Mouse (Mus musculus): ENCODE data around the gene Klk12. TPM values are rescaled to one million over a fixed set of nuclear protein-coding genes. Genes with fewer than 3 reads are reported as not detected.

Klk12 gene
- polyA plus RNA-seq (2015; fragmentation: Nextera tagmentation; extraction: Ambion mirVana), result not detected in 2 replicates

DNA sequence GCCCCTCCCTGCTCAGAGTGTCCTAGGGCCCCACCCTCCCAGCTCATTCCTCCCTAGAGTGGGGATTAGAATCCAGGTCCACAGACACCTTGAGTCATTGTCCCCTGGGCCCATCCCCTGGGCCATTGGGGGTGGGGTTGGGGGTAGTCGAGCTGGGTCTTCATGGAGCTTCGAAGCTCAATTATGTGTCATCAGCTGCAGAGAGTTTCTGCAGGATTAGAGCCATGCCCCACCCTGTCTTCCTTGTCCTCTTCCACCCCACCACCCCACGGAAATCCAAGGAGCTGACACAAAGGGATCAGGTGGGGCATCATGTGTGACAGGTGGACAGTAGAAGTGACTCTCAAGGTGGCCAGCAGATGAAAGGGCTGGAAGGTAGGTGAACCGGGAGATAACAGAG lies at the start of gene Klk12:
TSS of gene Klk12 (plus strand) at position 301 of the 400 bp plus-strand sequence.
- H3K27ac ChIP-seq, result no peak within 1 kb of the TSS
- 79% methylated on average over 4 of the region's 4 CpGs for WGBS
- ATAC-seq (replicated peaks; ENCODE audit: low FRiP score), result no peak
- no peaks in the 10 kb centered on the region for H3K27me3 ChIP-seq
- H3K4me2 ChIP-seq, result no peak within 1 kb of the TSS
- H3K9me3 ChIP-seq (replicated peaks), result no peaks in the 10 kb centered on the region
- no peak within 1 kb of the TSS for H3K4me3 ChIP-seq (replicated peaks)
- no peak within 1 kb of the TSS for H3K9ac ChIP-seq
- H3K4me1 ChIP-seq, result no peaks in the 10 kb centered on the region
- no peaks in the 10 kb centered on the region for H3K36me3 ChIP-seq

DNA sequence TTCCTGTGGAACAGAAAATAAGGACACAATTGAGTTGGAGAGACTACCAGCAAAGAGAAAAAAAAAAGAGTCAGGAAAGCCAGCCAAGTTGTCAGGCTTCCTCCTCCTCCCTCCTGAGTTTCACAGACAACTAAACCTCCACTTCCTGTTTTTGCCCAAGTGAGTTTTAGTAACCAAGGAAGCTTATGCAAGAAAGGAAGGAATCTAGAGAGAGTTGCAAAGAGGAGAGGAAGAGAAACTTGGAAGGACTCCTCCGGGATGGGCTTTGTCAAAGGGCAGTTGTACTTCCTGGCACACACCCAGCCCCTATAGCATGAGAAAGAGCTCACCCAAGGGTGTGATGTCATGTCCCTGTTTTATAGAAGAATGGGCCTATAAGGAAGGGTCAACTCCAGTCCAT lies 20.9 kb upstream of the Klk12 start:
- no peak overlapping the region for H3K4me3 ChIP-seq (replicated peaks)
- no peak overlapping the region for H3K9ac ChIP-seq
- H3K36me3 ChIP-seq, result no peaks in the 10 kb centered on the region
- no peak overlapping the region for H3K4me2 ChIP-seq
- H3K4me1 ChIP-seq, result no peaks in the 10 kb centered on the region
- no peak overlapping the region for H3K27ac ChIP-seq
- no peaks in the 10 kb centered on the region for H3K27me3 ChIP-seq
- H3K9me3 ChIP-seq (replicated peaks), result no peaks in the 10 kb centered on the region
- 71% methylated on average over 1 of the region's 1 CpGs for WGBS
- ATAC-seq (replicated peaks; ENCODE audit: low FRiP score), result no peak

DNA sequence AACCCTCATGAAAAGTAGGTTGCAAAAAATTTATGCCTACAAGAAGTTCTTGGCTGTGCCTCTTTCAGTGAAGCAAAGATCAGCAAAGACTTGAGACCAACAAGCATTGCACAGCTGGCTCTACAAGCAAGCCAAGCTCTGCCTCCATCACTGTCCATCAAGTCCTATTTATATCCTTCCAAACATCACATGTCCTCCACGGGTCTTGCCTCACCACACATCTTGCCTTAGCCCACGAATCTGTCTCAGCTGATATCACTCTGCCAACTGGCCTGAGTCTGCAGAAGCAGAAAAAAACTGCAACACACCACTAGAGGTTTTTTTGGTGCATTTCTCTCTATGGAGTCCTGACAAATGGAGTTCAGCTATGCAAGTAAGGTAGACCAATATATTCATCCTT lies 15.9 kb upstream of the Klk12 start:
- Histone ChIP-seq H3K4me1 (no peaks in the 10 kb centered on the region), H3K4me3 (replicated peaks) (no peak overlapping the region), H3K27me3 (no peaks in the 10 kb centered on the region), H3K9me3 (replicated peaks) (no peaks in the 10 kb centered on the region), H3K9ac (no peak overlapping the region), H3K36me3 (no peaks in the 10 kb centered on the region), H3K4me2 (no peak overlapping the region), H3K27ac (no peak overlapping the region)
- 62% methylated on average over 2 of the region's 2 CpGs for WGBS
- no peak for ATAC-seq (replicated peaks; ENCODE audit: low FRiP score)

DNA sequence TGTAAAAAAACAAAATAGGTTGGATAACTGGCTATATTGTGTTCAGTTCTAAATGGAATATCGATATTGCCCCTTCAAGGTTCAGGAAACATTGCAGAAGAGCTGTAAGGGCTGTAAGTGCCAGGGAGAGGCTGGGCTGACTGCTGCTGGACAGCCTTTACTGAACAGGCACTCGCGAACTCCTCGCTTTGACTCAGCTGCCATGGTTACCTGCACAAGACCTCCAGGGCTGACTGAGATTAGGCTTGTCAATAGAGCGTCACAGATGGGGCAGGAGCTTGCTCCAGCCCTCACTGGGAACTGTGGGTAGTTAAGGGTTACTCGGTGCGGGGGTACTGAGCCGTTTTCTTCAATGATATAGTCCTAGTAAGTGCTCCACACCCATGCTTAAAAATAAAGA lies 2.2 kb upstream of the Klk12 start:
- no peaks in the 10 kb centered on the region for H3K9me3 ChIP-seq (replicated peaks)
- WGBS, result 54% methylated on average over 8 of the region's 8 CpGs
- no peaks in the 10 kb centered on the region for H3K4me1 ChIP-seq
- no peak for ATAC-seq (replicated peaks; ENCODE audit: low FRiP score)
- H3K4me2 ChIP-seq, result no peak overlapping the region
- H3K27me3 ChIP-seq, result no peaks in the 10 kb centered on the region
- H3K36me3 ChIP-seq, result no peaks in the 10 kb centered on the region
- H3K9ac ChIP-seq, result no peak overlapping the region
- H3K4me3 ChIP-seq (replicated peaks), result no peak overlapping the region
- no peak overlapping the region for H3K27ac ChIP-seq

DNA sequence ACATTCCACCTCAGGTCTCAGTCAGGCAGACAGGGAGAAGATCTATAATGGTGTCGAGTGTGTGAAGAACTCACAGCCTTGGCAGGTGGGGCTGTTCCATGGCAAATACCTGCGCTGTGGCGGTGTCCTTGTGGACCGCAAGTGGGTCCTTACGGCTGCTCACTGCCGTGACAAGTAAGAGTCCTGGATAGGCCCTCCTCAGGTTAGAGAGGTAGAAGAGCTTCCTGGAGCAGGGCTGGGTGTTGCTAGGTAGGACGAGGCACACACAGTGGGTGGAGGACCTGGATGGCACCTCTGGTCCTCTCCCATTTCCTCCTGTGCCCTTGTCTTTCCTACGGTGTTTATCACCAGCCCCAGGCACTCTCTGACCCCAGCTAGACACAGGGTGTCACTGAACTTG lies 939 bp downstream of the Klk12 start:
- WGBS, result 87% methylated on average over 8 of the region's 8 CpGs

DNA sequence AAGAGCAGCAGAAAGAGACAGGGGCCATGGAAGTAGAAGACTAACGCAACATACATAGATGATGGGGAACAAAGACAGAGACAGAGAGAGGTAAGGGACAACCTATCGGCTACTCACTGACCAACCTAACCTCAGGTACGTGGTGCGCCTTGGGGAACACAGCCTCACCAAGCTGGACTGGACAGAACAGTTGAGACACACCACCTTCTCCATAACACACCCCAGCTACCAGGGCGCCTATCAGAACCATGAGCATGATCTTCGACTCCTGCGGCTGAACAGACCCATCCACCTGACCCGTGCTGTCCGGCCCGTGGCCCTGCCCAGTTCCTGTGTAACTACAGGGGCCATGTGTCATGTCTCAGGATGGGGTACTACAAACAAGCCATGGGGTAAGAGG lies 2.0 kb downstream of the Klk12 start:
- 0 out of 2 replicates have a peak, but pooled peaks cover 2% of the 10 kb centered on the region for H3K4me1 ChIP-seq
- no peak overlapping the region for H3K27ac ChIP-seq
- no peaks in the 10 kb centered on the region for H3K9me3 ChIP-seq (replicated peaks)
- H3K4me2 ChIP-seq, result no peak overlapping the region
- no peak overlapping the region for H3K4me3 ChIP-seq (replicated peaks)
- H3K9ac ChIP-seq, result no peak overlapping the region
- ATAC-seq (replicated peaks; ENCODE audit: low FRiP score), result no peak
- H3K27me3 ChIP-seq, result no peaks in the 10 kb centered on the region
- WGBS, result 98% methylated on average over 10 of the region's 10 CpGs
- H3K36me3 ChIP-seq, result no peaks in the 10 kb centered on the region

More for the DNA sequence above, 939 bp downstream of the Klk12 start:
- H3K9me3 ChIP-seq (replicated peaks), result no peaks in the 10 kb centered on the region
- H3K4me2 ChIP-seq, result no peak overlapping the region
- H3K4me1 ChIP-seq, result no peaks in the 10 kb centered on the region
- no peak overlapping the region for H3K4me3 ChIP-seq (replicated peaks)
- H3K9ac ChIP-seq, result no peak overlapping the region
- no peaks in the 10 kb centered on the region for H3K36me3 ChIP-seq
- ATAC-seq (replicated peaks; ENCODE audit: low FRiP score), result no peak
- H3K27me3 ChIP-seq, result no peaks in the 10 kb centered on the region
- no peak overlapping the region for H3K27ac ChIP-seq

DNA sequence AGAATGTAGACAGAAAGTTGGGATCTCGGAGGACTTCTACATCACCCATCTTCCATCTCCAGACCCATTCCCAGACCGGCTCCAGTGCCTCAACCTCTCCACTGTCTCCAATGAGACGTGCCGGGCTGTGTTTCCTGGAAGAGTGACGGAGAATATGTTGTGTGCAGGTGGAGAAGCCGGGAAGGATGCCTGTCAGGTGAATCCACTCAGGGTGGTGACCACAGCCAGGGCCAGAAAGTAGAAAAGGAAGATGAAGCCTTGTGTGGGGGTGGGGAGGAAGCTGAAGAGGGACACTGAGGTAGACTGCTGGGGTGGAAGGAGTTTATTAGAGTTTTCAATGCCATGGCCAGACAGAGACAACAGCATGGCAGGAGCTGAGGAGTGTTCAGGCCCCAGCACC lies 3.2 kb downstream of the Klk12 start:
- ATAC-seq (replicated peaks; ENCODE audit: low FRiP score), result no peak
- H3K4me3 ChIP-seq (replicated peaks), result no peak overlapping the region
- H3K4me1 ChIP-seq, result 0 out of 2 replicates have a peak, but pooled peaks cover 2% of the 10 kb centered on the region
- H3K36me3 ChIP-seq, result no peaks in the 10 kb centered on the region
- no peaks in the 10 kb centered on the region for H3K27me3 ChIP-seq
- H3K27ac ChIP-seq, result no peak overlapping the region
- no peaks in the 10 kb centered on the region for H3K9me3 ChIP-seq (replicated peaks)
- no peak overlapping the region for H3K4me2 ChIP-seq
- WGBS, result 86% methylated on average over 6 of the region's 6 CpGs
- H3K9ac ChIP-seq, result no peak overlapping the region

DNA sequence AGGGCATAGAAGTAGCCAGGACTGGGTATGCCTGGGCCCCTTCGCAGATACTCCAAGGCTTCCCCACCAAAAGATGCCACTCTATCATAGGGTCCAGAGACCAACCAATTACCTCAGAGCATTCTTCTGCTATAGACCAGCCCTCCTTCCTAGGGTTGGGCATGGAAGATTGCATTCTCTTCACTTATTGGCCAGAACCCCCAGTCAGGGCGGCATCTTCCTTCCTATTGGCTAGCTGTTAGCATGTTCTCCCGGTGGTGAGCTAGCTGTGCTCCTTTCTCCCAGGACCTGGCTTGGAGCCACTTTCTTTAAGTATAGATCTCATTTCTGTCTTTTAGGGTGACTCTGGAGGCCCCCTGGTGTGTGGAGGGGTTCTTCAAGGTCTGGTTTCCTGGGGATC lies 4.2 kb downstream of the Klk12 start:
- Histone ChIP-seq H3K4me1 (0 out of 2 replicates have a peak, but pooled peaks cover 2% of the 10 kb centered on the region), H3K4me2 (no peak overlapping the region), H3K36me3 (no peaks in the 10 kb centered on the region), H3K4me3 (replicated peaks) (no peak overlapping the region), H3K9me3 (replicated peaks) (no peaks in the 10 kb centered on the region), H3K9ac (no peak overlapping the region), H3K27me3 (no peaks in the 10 kb centered on the region), H3K27ac (no peak overlapping the region)
- ATAC-seq (replicated peaks; ENCODE audit: low FRiP score), result no peak
- WGBS, result 81% methylated on average over 3 of the region's 3 CpGs

DNA sequence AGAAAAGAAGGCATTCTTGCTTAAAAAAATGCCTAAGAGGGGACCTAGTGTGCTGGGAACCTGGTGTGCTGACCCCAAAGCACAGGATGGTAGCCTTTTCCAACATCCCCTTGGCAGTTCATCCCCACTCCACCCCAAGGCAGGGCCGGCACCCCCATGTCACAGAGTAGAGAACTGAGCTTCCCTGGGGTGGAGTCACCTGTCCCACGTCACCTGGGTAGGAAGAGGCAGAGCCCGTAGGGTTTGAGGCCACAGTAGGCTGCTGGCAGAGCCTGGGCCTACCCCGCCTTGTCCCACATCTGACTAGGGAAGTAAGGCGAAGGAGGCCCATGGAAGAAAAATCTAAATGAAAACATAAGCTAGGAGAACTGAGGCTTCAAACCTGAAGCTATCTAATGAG lies 5.7 kb downstream of the Klk12 start, which contains the start of gene Klk11:
TSS of gene Klk11 (plus strand) at position 241 of the 400 bp plus-strand sequence.
- H3K36me3 ChIP-seq, result no peaks in the 10 kb centered on the region
- no peak for ATAC-seq (replicated peaks; ENCODE audit: low FRiP score)
- no peak within 1 kb of the TSS for H3K9ac ChIP-seq
- H3K4me2 ChIP-seq, result no peak within 1 kb of the TSS
- H3K27ac ChIP-seq, result no peak within 1 kb of the TSS
- 0 out of 2 replicates have a peak, but pooled peaks cover 2% of the 10 kb centered on the region for H3K4me1 ChIP-seq
- no peaks in the 10 kb centered on the region for H3K27me3 ChIP-seq
- H3K4me3 ChIP-seq (replicated peaks), result no peak within 1 kb of the TSS
- no peaks in the 10 kb centered on the region for H3K9me3 ChIP-seq (replicated peaks)
- WGBS, result 92% methylated on average over 5 of the region's 5 CpGs

DNA sequence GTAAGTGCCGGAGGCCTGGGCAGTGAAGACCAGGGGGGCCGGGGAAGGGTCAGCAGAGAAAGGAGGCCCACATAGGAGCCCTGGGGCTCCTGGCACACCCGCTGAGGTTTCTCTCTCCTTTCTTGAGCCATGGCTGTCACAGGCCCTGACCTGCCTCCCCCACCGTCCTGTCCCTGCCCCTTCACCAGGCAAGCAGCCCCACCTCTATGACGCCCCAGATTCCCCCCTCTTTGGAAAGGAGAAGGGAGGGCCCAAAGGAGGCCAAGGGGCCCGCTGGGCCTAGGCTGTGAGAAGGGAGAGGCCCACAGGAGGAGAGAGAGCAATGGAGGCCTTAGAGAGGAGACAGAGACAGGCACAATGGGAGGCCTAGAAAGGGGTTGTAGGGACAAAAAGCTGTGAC lies 6.1 kb downstream of the Klk12 start:
- Histone ChIP-seq H3K4me3 (replicated peaks) (no peak overlapping the region), H3K36me3 (no peaks in the 10 kb centered on the region), H3K4me2 (no peak overlapping the region), H3K27me3 (no peaks in the 10 kb centered on the region), H3K9me3 (replicated peaks) (no peaks in the 10 kb centered on the region), H3K9ac (no peak overlapping the region), H3K4me1 (0 out of 2 replicates have a peak, but pooled peaks cover 2% of the 10 kb centered on the region), H3K27ac (no peak overlapping the region)
- 70% methylated on average over 6 of the region's 6 CpGs for WGBS
- no peak for ATAC-seq (replicated peaks; ENCODE audit: low FRiP score)

DNA sequence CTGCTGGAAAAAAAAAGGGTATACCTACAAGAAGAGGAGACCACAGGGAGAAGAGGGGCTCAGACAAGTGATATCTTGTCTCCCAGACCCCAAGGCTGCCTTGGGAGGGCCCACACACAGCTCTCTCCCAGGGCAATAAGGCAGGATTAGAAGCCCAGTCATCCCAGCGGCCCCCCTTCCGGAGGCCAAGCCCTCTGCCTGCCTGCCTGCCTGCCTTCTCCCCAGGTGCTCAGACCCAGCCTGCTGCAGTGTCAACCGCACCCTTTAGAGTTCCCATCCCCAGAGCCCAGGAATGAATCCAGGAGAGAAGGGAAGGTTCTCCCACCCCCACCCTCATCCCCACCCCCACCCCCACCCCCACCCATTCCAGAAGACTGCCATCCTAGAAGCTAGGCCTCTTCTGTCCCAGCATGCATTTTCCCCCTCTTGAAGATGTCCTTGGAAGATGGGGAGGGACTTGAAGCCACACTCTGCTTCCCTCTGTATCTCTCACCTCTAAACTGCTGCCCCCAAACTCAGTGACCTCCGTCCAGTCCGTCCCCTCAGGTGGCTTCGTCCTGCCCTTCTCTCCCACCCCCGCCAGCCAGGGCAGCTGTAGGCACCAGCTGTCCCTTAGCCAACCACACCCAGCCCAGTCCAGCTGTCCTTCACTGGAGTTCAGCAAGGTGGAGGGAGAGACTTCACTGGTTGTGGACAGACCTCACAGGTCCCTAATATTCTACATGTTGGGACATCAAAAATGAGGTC lies 6.8 kb downstream of the Klk12 start:
- Histone ChIP-seq H3K9me3 (replicated peaks) (no peaks in the 10 kb centered on the region), H3K4me1 (0 out of 2 replicates have a peak, but pooled peaks cover 2% of the 10 kb centered on the region), H3K36me3 (no peaks in the 10 kb centered on the region), H3K27me3 (no peaks in the 10 kb centered on the region), H3K9ac (no peak overlapping the region), H3K27ac (no peak overlapping the region), H3K4me2 (no peak overlapping the region), H3K4me3 (replicated peaks) (no peak overlapping the region)
- 55% methylated on average over 7 of the region's 7 CpGs for WGBS
- no peak for ATAC-seq (replicated peaks; ENCODE audit: low FRiP score)

DNA sequence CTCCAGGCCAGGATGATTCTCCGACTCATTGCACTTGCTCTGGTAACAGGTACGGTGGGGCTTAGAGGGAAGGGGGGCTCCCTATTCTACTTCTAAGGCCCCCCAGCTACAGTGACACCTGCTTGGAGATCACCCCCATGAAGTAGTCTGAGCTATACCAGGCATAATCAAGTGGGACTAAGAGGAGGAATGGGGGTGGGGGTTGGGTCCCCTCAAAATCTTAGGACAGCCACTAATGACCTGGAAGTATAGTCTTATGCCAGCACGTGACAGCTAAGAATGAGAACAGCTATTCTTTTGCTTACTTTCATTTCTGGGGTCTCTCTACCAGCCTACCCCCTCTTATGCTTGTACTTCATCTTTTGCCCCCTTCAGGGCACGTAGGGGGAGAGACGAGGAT lies 7.8 kb downstream of the Klk12 start:
- WGBS, result 91% methylated on average over 5 of the region's 5 CpGs
- Histone ChIP-seq H3K4me2 (no peak overlapping the region), H3K9me3 (replicated peaks) (no peaks in the 10 kb centered on the region), H3K36me3 (no peaks in the 10 kb centered on the region), H3K27me3 (no peaks in the 10 kb centered on the region), H3K4me3 (replicated peaks) (no peak overlapping the region), H3K4me1 (peaks cover 7% of the 10 kb centered on the region; the same call in 1 of the 2 replicates), H3K9ac (no peak overlapping the region), H3K27ac (no peak overlapping the region)
- ATAC-seq (replicated peaks; ENCODE audit: low FRiP score), result no peak

DNA sequence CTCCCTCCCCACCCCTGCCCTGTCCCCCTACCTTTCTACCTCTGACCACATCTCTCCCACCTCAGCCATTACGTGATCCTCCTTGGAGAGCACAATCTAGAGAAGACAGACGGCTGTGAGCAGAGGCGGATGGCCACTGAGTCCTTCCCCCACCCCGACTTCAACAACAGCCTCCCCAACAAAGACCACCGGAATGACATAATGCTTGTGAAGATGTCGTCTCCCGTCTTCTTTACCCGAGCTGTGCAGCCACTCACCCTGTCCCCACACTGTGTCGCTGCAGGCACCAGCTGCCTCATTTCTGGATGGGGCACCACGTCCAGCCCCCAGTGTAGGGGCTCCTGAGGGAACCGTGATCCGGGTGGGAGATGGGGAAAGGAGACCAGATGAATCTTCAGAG lies 8.7 kb downstream of the Klk12 start:
- Histone ChIP-seq H3K4me2 (no peak overlapping the region), H3K27ac (no peak overlapping the region), H3K4me1 (peaks cover 10% of the 10 kb centered on the region; the same call in 1 of the 2 replicates), H3K27me3 (no peaks in the 10 kb centered on the region), H3K9me3 (replicated peaks) (no peaks in the 10 kb centered on the region), H3K9ac (no peak overlapping the region), H3K4me3 (replicated peaks) (no peak overlapping the region), H3K36me3 (no peaks in the 10 kb centered on the region)
- WGBS, result 86% methylated on average over 12 of the region's 12 CpGs
- no peak for ATAC-seq (replicated peaks; ENCODE audit: low FRiP score)

Data from kidney, embryonic 15.5 days (tissue).